In the genomic region with DNA sequence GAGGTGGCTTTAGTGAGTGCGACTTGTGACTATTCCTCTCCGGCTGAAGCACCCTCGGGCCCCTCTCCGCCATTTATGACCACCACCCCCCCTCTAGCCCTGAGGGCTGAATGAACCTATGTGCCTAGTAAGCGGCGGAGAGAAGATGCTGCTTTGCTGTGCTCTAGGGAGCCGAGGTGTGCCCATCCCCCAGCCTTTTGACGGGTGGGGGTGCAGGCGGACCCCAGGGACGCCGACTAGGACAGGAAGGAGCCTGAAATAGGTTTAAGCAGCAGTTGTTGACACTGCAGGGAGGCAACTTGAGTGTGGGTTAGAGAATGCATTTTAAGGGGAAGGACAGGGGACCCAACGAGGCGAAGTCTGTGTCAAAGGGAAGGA, we compare ENCODE assay signal across 8 mouse cellular contexts. TPM values are rescaled to one million over a fixed set of nuclear protein-coding genes. Genes with fewer than 3 reads are reported as not detected.
DNase-seq lines count a peak whose midpoint lies in the region; ATAC-seq and TF ChIP-seq lines count a peak whose summit lies in the region.

No protein-coding gene starts in this region.

- no peaks in the 10 kb centered on the region for H3K9me3 ChIP-seq in heart, embryonic 11.5 days (replicated peaks; ENCODE audit: control insufficient read depth, low read length)
- H3K9me3 ChIP-seq in ES-E14 (ENCODE audit: control insufficient read depth, insufficient read depth, low read depth, low read length), result no peaks in the 10 kb centered on the region
- no peaks in the 10 kb centered on the region for H3K9me3 ChIP-seq in forebrain, postnatal 0 days (ENCODE audit: low read length)
- H3K9me3 ChIP-seq in liver, embryonic 16.5 days (replicated peaks; ENCODE audit: control insufficient read depth, low read length), result no peaks in the 10 kb centered on the region
- no peaks in the 10 kb centered on the region for H3K9me3 ChIP-seq in stomach, embryonic 16.5 days (replicated peaks; ENCODE audit: control insufficient read depth, low read length)

- in situ Hi-C loops in ES-E14 (cut with MboI; ENCODE audit: low sequenced_read_pairs in 2 of 2, unreplicated experiment in 2 of 2), result loop anchor here (5.0 to 25.0 kb wide), 2 partner anchors 150 to 410 kb away; partner anchors contain the start of genes Inafm2 (in 1 of the 2) and Srp14 (in 1 of the 2)

- peaks cover 82% of the 10 kb centered on the region for H3K27me3 ChIP-seq in heart, embryonic 11.5 days (ENCODE audit: control insufficient read depth, insufficient read depth, low read length)
- H3K27me3 ChIP-seq in forebrain, postnatal 0 days (ENCODE audit: insufficient read depth, low read length), result peaks cover 57% of the 10 kb centered on the region
- H3K27me3 ChIP-seq in liver, embryonic 16.5 days (ENCODE audit: control insufficient read depth, insufficient read depth, low read depth, low read length), result peaks cover 75% of the 10 kb centered on the region
- H3K27me3 ChIP-seq in stomach, embryonic 16.5 days (ENCODE audit: control insufficient read depth, insufficient read depth, low read length), result peaks cover 61% of the 10 kb centered on the region

- no peak for TF ChIP-seq CTCF in forebrain, postnatal 0 days (IDR thresholded peaks at IDR 0.05; ENCODE audit: low read depth)

- H3K36me3 ChIP-seq in heart, embryonic 11.5 days (ENCODE audit: control insufficient read depth, insufficient read depth, low read length), result no peaks in the 10 kb centered on the region
- H3K36me3 ChIP-seq in ES-E14 (ENCODE audit: control insufficient read depth, insufficient read depth, low read length, poor library complexity, severe bottlenecking), result no peaks in the 10 kb centered on the region
- H3K36me3 ChIP-seq in forebrain, postnatal 0 days (ENCODE audit: insufficient read depth), result no peaks in the 10 kb centered on the region
- H3K36me3 ChIP-seq in liver, embryonic 16.5 days (ENCODE audit: control insufficient read depth, insufficient read depth), result no peaks in the 10 kb centered on the region
- H3K36me3 ChIP-seq in stomach, embryonic 16.5 days (ENCODE audit: control insufficient read depth, insufficient read depth, low read length), result no peaks in the 10 kb centered on the region

- no peak for DNase-seq in heart, adult 11 months
- DNase-seq in ES-E14 (ENCODE audit: low read depth, low spot score), result no peak
- DNase-seq in forebrain, postnatal 0 days, result peak; percentile 23
- no peak for DNase-seq in adrenal gland, adult 18-20 months (ENCODE audit: low spot score in 2 of 2)
- DNase-seq in frontal cortex, adult 2 months (ENCODE audit: extremely low spot score in 1 of 2, low spot score in 1 of 2), result no peak

- no peak for ATAC-seq in heart, embryonic 11.5 days (replicated peaks; ENCODE audit: insufficient number of reproducible peaks, low FRiP score, low TSS enrichment)
- no peak for ATAC-seq in forebrain, postnatal 0 days
- no peak for ATAC-seq in liver, embryonic 16.5 days (ENCODE audit: low read depth)
- ATAC-seq in stomach, embryonic 16.5 days (ENCODE audit: insufficient read depth, low FRiP score), result no peak

- no peak overlapping the region for H3K27ac ChIP-seq in heart, embryonic 11.5 days (ENCODE audit: low read depth, low read length)
- H3K27ac ChIP-seq in ES-E14 (ENCODE audit: insufficient read depth, low read depth, low read length, poor library complexity, severe bottlenecking), result no peak overlapping the region
- no peak overlapping the region for H3K27ac ChIP-seq in forebrain, postnatal 0 days (ENCODE audit: low read depth, low read length)
- no peak overlapping the region for H3K27ac ChIP-seq in liver, embryonic 16.5 days (ENCODE audit: low read length)
- no peak overlapping the region for H3K27ac ChIP-seq in stomach, embryonic 16.5 days (ENCODE audit: low read length)

- 0% methylated on average over 13 of the region's 13 CpGs for WGBS in heart, embryonic 11.5 days (ENCODE audit: insufficient replicate concordance)
- 2% methylated on average over 13 of the region's 13 CpGs for WGBS in forebrain, postnatal 0 days
- WGBS in liver, embryonic 16.5 days (ENCODE audit: insufficient replicate concordance), result 3% methylated on average over 13 of the region's 13 CpGs
- WGBS in stomach, embryonic 16.5 days, result 1% methylated on average over 13 of the region's 13 CpGs

- H3K4me1 ChIP-seq in heart, embryonic 11.5 days (ENCODE audit: control insufficient read depth, insufficient read depth, low read length), result peaks cover 20% of the 10 kb centered on the region
- peaks cover 0 to 14% of the 10 kb centered on the region in 2 experiments; a peak in 2 of 4 replicates for H3K4me1 ChIP-seq in ES-E14 (ENCODE audit: control insufficient read depth in 2 of 2, insufficient read depth in 2 of 2, low read length in 2 of 2, poor library complexity in 1 of 2)
- H3K4me1 ChIP-seq in forebrain, postnatal 0 days (ENCODE audit: insufficient read depth), result peaks cover 22% of the 10 kb centered on the region
- peaks cover 29% of the 10 kb centered on the region for H3K4me1 ChIP-seq in liver, embryonic 16.5 days (ENCODE audit: control insufficient read depth, low read depth, low read length)
- peaks cover 19% of the 10 kb centered on the region for H3K4me1 ChIP-seq in stomach, embryonic 16.5 days (ENCODE audit: control insufficient read depth, insufficient read depth, low read length)

- peak overlapping the region; percentile 39 for H3K9ac ChIP-seq in heart, embryonic 11.5 days (ENCODE audit: low read depth, low read length)
- H3K9ac ChIP-seq in ES-E14 (ENCODE audit: insufficient read depth, low read depth, low read length, poor library complexity, severe bottlenecking), result no peak overlapping the region
- peak overlapping the region; percentile 40 for H3K9ac ChIP-seq in forebrain, postnatal 0 days
- H3K9ac ChIP-seq in liver, embryonic 16.5 days (ENCODE audit: low read depth, low read length), result no peak overlapping the region
- H3K9ac ChIP-seq in stomach, embryonic 16.5 days (ENCODE audit: low read length), result peak overlapping the region; percentile 56

- peak overlapping the region; percentile 72 for H3K4me2 ChIP-seq in heart, embryonic 11.5 days
- peak overlapping the region; percentile 90 for H3K4me2 ChIP-seq in forebrain, postnatal 0 days (ENCODE audit: low read depth)
- H3K4me2 ChIP-seq in liver, embryonic 16.5 days (ENCODE audit: low read depth, low read length), result peak overlapping the region; percentile 60
- peak overlapping the region; percentile 80 for H3K4me2 ChIP-seq in stomach, embryonic 16.5 days (ENCODE audit: low read depth, low read length)

- peak overlapping the region; percentile 54 for H3K4me3 ChIP-seq in heart, embryonic 11.5 days (ENCODE audit: low read depth, low read length)
- peak overlapping the region; percentile 60 to 62; a peak in 3 of 4 replicates for H3K4me3 ChIP-seq in ES-E14 (ENCODE audit: insufficient read depth in 1 of 2, low read depth in 1 of 2, low read length in 2 of 2, poor library complexity in 1 of 2, severe bottlenecking in 1 of 2)
- H3K4me3 ChIP-seq in forebrain, postnatal 0 days (ENCODE audit: low read depth, low read length), result peak overlapping the region; percentile 42
- H3K4me3 ChIP-seq in liver, embryonic 16.5 days (ENCODE audit: low read depth, low read length), result peak overlapping the region; percentile 45
- peak overlapping the region; percentile 49 for H3K4me3 ChIP-seq in stomach, embryonic 16.5 days (replicated peaks; ENCODE audit: low read length)

TF ChIP-seq in ES-E14, 5 proteins besides CTCF, POLR2A, EP300 and RAD21:
- no peak for TF ChIP-seq ZC3H11A (IDR thresholded peaks at IDR 0.05; ENCODE audit: borderline replicate concordance, low read depth, low read length)

RNA-seq across cellular contexts. Expression of gene Bahd1, which starts 3.3 kb away (rescaled TPM):
- 0.77 and 1.1 TPM in 2 replicates for polyA plus RNA-seq in heart, embryonic 11.5 days (2014; fragmentation: Nextera tagmentation; extraction: Ambion mirVana)
- total RNA-seq in ES-E14 (2012; rRNA removed), result 6.0 and 7.7 TPM in 2 replicates
- total RNA-seq in forebrain, postnatal 0 days (2014; rRNA removed), result 18.0 and 19.9 TPM in 2 replicates
- 4.6 and 5.1 TPM in 2 replicates for polyA plus RNA-seq in forebrain, postnatal 0 days (2015; fragmentation: Nextera tagmentation; extraction: Ambion mirVana)
- polyA plus RNA-seq in liver, embryonic 16.5 days (2015; fragmentation: Nextera tagmentation; extraction: Ambion mirVana), result 2.9 and 3.0 TPM in 2 replicates
- 3.4 and 3.6 TPM in 2 replicates for polyA plus RNA-seq in stomach, embryonic 16.5 days (2015; fragmentation: Nextera tagmentation; extraction: Ambion mirVana)
- 10 to 100 TPM; 37.4 to 39.4 TPM for total RNA-seq in adrenal gland, adult 18-20 months (2021)
- polyA plus RNA-seq in frontal cortex, adult 2 months (2012; rRNA removed), result 25.4 and 26.8 TPM in 2 replicates

RNA-seq across cellular contexts. Expression of gene Chst14, which starts 29.4 kb away (rescaled TPM):
- 19.6 and 22.3 TPM in 2 replicates for polyA plus RNA-seq in heart, embryonic 11.5 days (2014; fragmentation: Nextera tagmentation; extraction: Ambion mirVana)
- 6.1 and 8.3 TPM in 2 replicates for total RNA-seq in ES-E14 (2012; rRNA removed)
- total RNA-seq in forebrain, postnatal 0 days (2014; rRNA removed), result 2.9 and 4.0 TPM in 2 replicates
- polyA plus RNA-seq in forebrain, postnatal 0 days (2015; fragmentation: Nextera tagmentation; extraction: Ambion mirVana), result 3.6 and 3.9 TPM in 2 replicates
- 4.0 and 4.9 TPM in 2 replicates for polyA plus RNA-seq in liver, embryonic 16.5 days (2015; fragmentation: Nextera tagmentation; extraction: Ambion mirVana)
- polyA plus RNA-seq in stomach, embryonic 16.5 days (2015; fragmentation: Nextera tagmentation; extraction: Ambion mirVana), result 20.1 and 21.1 TPM in 2 replicates
- total RNA-seq in adrenal gland, adult 18-20 months (2021), result 1 to 10 TPM; 7.3 to 9.0 TPM
- 3.2 and 3.3 TPM in 2 replicates for polyA plus RNA-seq in frontal cortex, adult 2 months (2012; rRNA removed)

RNA-seq across cellular contexts. Expression of gene Ivd, which starts 35.1 kb away (rescaled TPM):
- 52.5 and 63.2 TPM in 2 replicates for polyA plus RNA-seq in heart, embryonic 11.5 days (2014; fragmentation: Nextera tagmentation; extraction: Ambion mirVana)
- 19.6 and 24.9 TPM in 2 replicates for total RNA-seq in ES-E14 (2012; rRNA removed)
- 49.0 and 50.5 TPM in 2 replicates for total RNA-seq in forebrain, postnatal 0 days (2014; rRNA removed)
- 42.9 and 45.8 TPM in 2 replicates for polyA plus RNA-seq in forebrain, postnatal 0 days (2015; fragmentation: Nextera tagmentation; extraction: Ambion mirVana)
- 45.3 and 50.3 TPM in 2 replicates for polyA plus RNA-seq in liver, embryonic 16.5 days (2015; fragmentation: Nextera tagmentation; extraction: Ambion mirVana)
- 64.3 and 65.4 TPM in 2 replicates for polyA plus RNA-seq in stomach, embryonic 16.5 days (2015; fragmentation: Nextera tagmentation; extraction: Ambion mirVana)
- total RNA-seq in adrenal gland, adult 18-20 months (2021), result 100 to 1,000 TPM; 205 to 414 TPM
- polyA plus RNA-seq in frontal cortex, adult 2 months (2012; rRNA removed), result 126 and 131 TPM in 2 replicates

Comparison
In these comparisons a context has a peak if more than half of its experiments do, and no peak if none do; other contexts are left out.
1. H3K9ac ChIP-seq: peak in heart, embryonic 11.5 days (single experiment), forebrain, postnatal 0 days (single experiment) and stomach, embryonic 16.5 days (single experiment); none in ES-E14 (single experiment) and liver, embryonic 16.5 days (single experiment).
2. Peak in every context shown above with its lines, with median percentiles within 50 percentile points of each other: H3K4me2 ChIP-seq and H3K4me3 ChIP-seq.